Comparison of ENCODE assay signal across 11 mouse cellular contexts in genomic region chr8:10922209-10923030, GRCm38 (mm10).
DNase-seq lines count a peak whose midpoint lies in the region; ATAC-seq and TF ChIP-seq lines count a peak whose summit lies in the region.
"Had no signal": no experiment of that assay in that cellular context is flagged by ENCODE, and none has a peak within 500 bp of the region (broad histone marks: within the 10 kb centered on the region; RNA-seq: fewer than 3 reads in every experiment).

No protein-coding gene starts in this region.

- no peak overlapping the region for H3K9ac ChIP-seq in intestine, embryonic 14.5 days (ENCODE audit: low read length)
- H3K9ac ChIP-seq in intestine, postnatal 0 days (ENCODE audit: low read depth, low read length): no peak overlapping the region
- H3K9ac ChIP-seq in forebrain, embryonic 15.5 days (replicated peaks): no peak overlapping the region
- H3K9ac ChIP-seq in limb, embryonic 15.5 days: no peak overlapping the region

- H3K4me3 ChIP-seq in intestine, embryonic 14.5 days (ENCODE audit: low read depth, low read length): no peak overlapping the region
- H3K4me3 ChIP-seq in intestine, postnatal 0 days (ENCODE audit: low read depth, low read length): no peak overlapping the region
- no peak overlapping the region for H3K4me3 ChIP-seq in forebrain, embryonic 15.5 days
- no peak overlapping the region for H3K4me3 ChIP-seq in limb, embryonic 15.5 days

- no peaks in the 10 kb centered on the region for H3K36me3 ChIP-seq in intestine, embryonic 14.5 days (ENCODE audit: control insufficient read depth, insufficient read depth, low read length)
- no peaks in the 10 kb centered on the region for H3K36me3 ChIP-seq in intestine, postnatal 0 days (ENCODE audit: control insufficient read depth, insufficient read depth)
- H3K36me3 ChIP-seq in forebrain, embryonic 15.5 days: no peaks in the 10 kb centered on the region
- H3K36me3 ChIP-seq in limb, embryonic 15.5 days: no peaks in the 10 kb centered on the region

- no peaks in the 10 kb centered on the region for H3K27me3 ChIP-seq in intestine, embryonic 14.5 days (replicated peaks; ENCODE audit: control insufficient read depth, insufficient read depth, low read length)
- H3K27me3 ChIP-seq in intestine, postnatal 0 days (replicated peaks; ENCODE audit: control insufficient read depth, insufficient read depth, low read length): no peaks in the 10 kb centered on the region
- H3K27me3 ChIP-seq in forebrain, embryonic 15.5 days: no peaks in the 10 kb centered on the region
- 0 out of 2 replicates have a peak, but pooled peaks cover 3% of the 10 kb centered on the region for H3K27me3 ChIP-seq in limb, embryonic 15.5 days

- no peak overlapping the region for H3K4me2 ChIP-seq in intestine, embryonic 14.5 days (ENCODE audit: low read length)
- H3K4me2 ChIP-seq in intestine, postnatal 0 days (replicated peaks; ENCODE audit: low read depth): no peak overlapping the region
- no peak overlapping the region for H3K4me2 ChIP-seq in forebrain, embryonic 15.5 days (replicated peaks)
- no peak overlapping the region for H3K4me2 ChIP-seq in limb, embryonic 15.5 days

- 45% methylated on average over 12 of the region's 12 CpGs for WGBS in intestine, embryonic 14.5 days
- 67% methylated on average over 12 of the region's 12 CpGs for WGBS in intestine, postnatal 0 days
- whole genome bisulfite sequencing in forebrain, embryonic 15.5 days: 21% methylated on average over 12 of the region's 12 CpGs
- 46% methylated on average over 12 of the region's 12 CpGs for WGBS in limb, embryonic 15.5 days

- H3K27ac ChIP-seq in intestine, embryonic 14.5 days (ENCODE audit: low read depth): peak overlapping the region; percentile 80
- no peak overlapping the region for H3K27ac ChIP-seq in intestine, postnatal 0 days (ENCODE audit: low read depth, low read length)
- peak overlapping the region; percentile 31; the same call in 1 of the 2 replicates for H3K27ac ChIP-seq in forebrain, embryonic 15.5 days (replicated peaks)
- H3K27ac ChIP-seq in limb, embryonic 15.5 days: peak overlapping the region; percentile 54; the same call in 1 of the 2 replicates
- H3K27ac ChIP-seq: macrophage had no signal

- TF ChIP-seq POLR2A in brain, embryonic 14.5 days (IDR thresholded peaks at IDR 0.05; ENCODE audit: borderline replicate concordance, extremely low read depth, insufficient read depth, insufficient read length, poor library complexity, severe bottlenecking): no peak

- no peak for DNase-seq in intestine, embryonic 14.5 days (ENCODE audit: low spot score)
- DNase-seq in brain, embryonic 14.5 days (ENCODE audit: low read depth): peak; percentile 73
- no peak for DNase-seq in cerebellum, postnatal 25 days
- DNase-seq in right cerebral cortex, postnatal 25 days: no peak
- no peak for DNase-seq in spleen, postnatal 36 days (ENCODE audit: low spot score in 2 of 2)
- DNase-seq: cerebellum, adult 9-10 months; thymus, adult 18-20 months had no signal

- no peaks in the 10 kb centered on the region for H3K9me3 ChIP-seq in intestine, embryonic 14.5 days (ENCODE audit: control insufficient read depth, low read length)
- no peaks in the 10 kb centered on the region for H3K9me3 ChIP-seq in intestine, postnatal 0 days (ENCODE audit: control insufficient read depth)
- no peaks in the 10 kb centered on the region for H3K9me3 ChIP-seq in forebrain, embryonic 15.5 days
- no peaks in the 10 kb centered on the region for H3K9me3 ChIP-seq in limb, embryonic 15.5 days

- peaks cover 53% of the 10 kb centered on the region for H3K4me1 ChIP-seq in intestine, embryonic 14.5 days (replicated peaks; ENCODE audit: control insufficient read depth, insufficient read depth, low read length)
- H3K4me1 ChIP-seq in intestine, postnatal 0 days (replicated peaks; ENCODE audit: control insufficient read depth, insufficient read depth, low read length): peaks cover 3% of the 10 kb centered on the region
- H3K4me1 ChIP-seq in forebrain, embryonic 15.5 days: peaks cover 57% of the 10 kb centered on the region
- peaks cover 58% of the 10 kb centered on the region for H3K4me1 ChIP-seq in limb, embryonic 15.5 days

- no peak for TF ChIP-seq CTCF in intestine, postnatal 0 days (IDR thresholded peaks at IDR 0.05; ENCODE audit: low read depth)
- TF ChIP-seq CTCF in brain, embryonic 14.5 days (IDR thresholded peaks at IDR 0.05; ENCODE audit: borderline replicate concordance, extremely low read depth, insufficient read depth, insufficient read length): no peak

- no peak for ATAC-seq in intestine, embryonic 14.5 days (replicated peaks; ENCODE audit: low FRiP score, low TSS enrichment, low read depth)
- no peak for ATAC-seq in intestine, postnatal 0 days
- ATAC-seq in forebrain, embryonic 15.5 days (replicated peaks): 0 out of 2 replicates have a peak, but pooled peaks have one; percentile 27
- no peak for ATAC-seq in limb, embryonic 15.5 days (ENCODE audit: insufficient number of reproducible peaks, low FRiP score, low TSS enrichment, low read depth)
